Mouse (Mus musculus) gastrocnemius, postnatal 14 days (tissue): Measurements from ENCODE around the gene Sac3d1. TPM values are rescaled to one million over a fixed set of nuclear protein-coding genes. Genes with fewer than 3 reads are reported as not detected.
A peak's percentile ranks its signal among the peaks of the same experiment; 100 is the strongest.

Experiments used
- DNase-seq: peaks from one replicate; pipeline ENCODE4 v3.0.0; 2021; ENCODE audit warnings: mixed read lengths
- intact Hi-C: fragments of 180-260 bp; cut with DNase I; formaldehyde crosslinking; loops from one replicate; pipeline ENCODE4 v1.15.1; 2025; ENCODE audit warnings: low total_unique reads
- total RNA-seq, 2 experiments: library from RNA; stranded (reverse); gene quantifications; 2 replicates each; pipeline ENCODE4 v1.2.3; 2021

Sac3d1 gene
- total RNA-seq, 2 experiments from 2014 or later = 8.8 to 14.4 TPM

DNA sequence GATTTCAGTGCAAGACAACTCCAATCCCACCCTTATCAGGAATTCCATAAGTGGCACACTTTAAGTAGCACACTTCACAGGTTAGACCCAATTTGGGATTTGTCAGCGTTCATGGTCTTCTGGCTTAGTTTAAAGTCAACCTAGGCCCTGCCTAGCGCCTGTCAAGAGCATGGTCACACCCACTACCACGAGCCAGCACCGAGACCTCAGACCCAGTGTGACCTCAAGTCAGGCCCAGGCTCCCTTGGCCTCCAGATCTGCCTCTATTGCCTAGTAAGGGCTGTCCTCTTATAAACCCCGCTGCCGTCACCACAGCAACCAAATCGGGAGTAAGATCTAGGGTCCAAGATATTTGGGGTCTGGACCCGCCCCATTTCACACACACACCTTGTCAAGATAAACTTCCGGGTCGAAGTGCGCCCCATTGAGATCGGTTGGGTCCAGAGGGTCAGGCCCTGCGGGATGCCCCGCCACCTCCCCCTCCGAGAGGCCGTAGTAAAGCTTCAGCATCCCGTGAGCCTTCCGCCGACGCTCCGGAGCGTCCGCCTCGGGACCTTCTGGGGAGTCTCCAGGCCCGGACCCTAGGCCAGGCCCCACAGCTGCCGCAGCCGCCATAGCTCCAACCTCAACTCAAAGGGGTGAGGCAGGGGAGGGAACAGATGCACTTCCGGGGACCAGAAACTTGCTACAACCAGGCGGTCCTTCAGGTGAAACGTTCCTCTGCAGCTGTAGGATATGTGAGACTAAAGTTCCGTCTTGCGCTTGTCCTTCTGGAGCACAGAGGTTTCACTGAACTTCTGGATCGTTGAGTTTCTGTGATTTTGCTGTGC is 41.7 kb downstream of the Sac3d1 start, which contains the start of gene Vps51:
Vps51 (minus strand) TSS at position 668 of the 830 bp plus-strand sequence.
- peak; percentile 79 for DNase-seq
- intact Hi-C loops = no loop called here

DNA sequence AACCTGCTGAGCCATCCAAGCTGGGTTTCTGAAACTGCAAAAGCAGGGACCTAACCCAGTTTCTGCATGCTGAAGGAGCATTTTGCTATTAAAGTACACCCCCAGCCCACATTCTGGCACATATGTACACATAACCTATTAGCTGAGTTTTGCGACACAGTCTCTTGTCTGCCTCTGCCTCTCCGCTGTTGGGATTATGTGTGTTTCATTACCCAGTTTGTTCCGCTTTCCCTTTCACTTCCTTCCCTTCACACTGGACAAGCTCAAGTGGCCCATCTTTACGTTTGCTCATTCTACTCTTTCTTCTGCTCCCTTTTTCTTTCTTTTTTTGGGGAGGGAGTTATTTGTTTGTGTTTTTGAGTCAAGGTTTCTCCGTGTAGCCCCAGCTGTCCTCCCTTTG is 44.6 kb downstream of the Sac3d1 start:
- intact Hi-C loops = no loop called here
- no peak for DNase-seq

DNA sequence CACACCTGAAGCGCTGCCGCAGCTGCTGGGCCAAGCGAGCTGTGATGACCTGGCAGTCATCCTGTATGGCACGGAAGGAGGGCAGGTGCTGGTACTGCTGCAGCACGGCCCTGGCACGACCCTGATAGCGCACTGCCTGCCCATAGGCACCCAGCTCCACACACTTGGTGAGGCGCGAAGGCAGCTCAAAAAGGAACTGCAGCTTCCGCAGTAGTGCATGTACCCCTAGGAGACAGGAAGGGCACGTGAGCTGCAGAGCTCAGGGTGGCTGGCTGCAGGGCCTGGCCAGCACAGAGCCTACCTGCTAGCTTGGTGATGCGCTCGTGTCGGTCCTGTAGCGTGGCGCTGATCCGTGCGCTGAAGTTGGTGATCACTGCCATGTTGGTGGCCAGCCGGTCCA is 47.2 kb downstream of the Sac3d1 start:
- intact Hi-C loops = no loop called here
- DNase-seq = no peak

DNA sequence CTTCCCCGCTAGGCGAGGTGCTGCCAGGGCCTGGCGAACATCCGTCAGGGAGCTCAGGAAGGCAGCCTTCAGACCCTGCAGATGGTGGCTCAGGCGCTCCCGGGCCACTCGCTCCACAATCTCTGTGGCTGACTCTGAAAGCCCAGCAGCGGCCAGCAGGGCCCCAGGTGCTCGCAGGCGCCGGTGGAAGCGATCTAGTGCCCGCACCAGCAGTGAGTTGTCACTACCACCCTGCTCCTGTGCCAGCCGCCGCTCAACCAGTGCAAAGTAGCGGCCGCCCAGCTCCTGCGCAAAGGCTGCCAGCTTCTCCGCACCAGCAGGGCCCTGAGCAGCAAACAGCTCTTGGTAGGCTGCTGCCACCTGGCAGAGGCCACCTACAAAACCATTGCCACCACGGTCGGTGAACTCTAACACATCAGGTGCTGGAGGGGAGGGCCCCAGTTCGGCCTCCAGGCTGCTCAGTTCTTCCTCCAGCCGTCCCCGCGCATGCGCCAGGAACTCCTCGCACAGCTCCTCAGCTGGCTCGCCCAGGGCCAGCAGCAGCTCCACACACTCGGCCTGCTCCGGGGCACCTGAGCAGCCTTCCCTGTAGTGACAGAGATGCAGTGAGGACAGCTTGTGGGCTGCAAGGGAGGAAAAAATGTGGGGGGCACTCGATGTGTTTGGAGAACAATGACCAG is 47.7 kb downstream of the Sac3d1 start:
- DNase-seq = no peak

DNA sequence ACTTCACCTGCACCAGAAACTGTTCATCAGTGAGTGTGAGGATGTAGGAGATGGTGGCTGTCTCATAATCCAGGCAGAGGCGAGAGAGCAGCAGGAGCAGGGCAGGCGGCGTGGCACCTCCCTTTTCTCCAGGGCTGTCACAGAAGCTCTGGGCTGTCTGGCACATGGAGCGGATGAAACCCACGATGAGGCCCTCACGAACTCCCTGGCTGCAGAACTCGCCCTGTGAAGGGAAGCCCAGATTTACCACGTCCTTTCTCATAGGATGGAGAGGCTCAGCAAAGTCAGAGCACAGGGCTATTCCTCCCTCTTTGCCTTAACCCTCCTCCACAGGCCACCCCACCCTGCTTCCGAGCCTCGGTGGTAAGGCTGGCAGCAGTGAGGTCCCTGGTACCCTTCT is 48.6 kb downstream of the Sac3d1 start:
- no peak for DNase-seq
- intact Hi-C loops = no loop called here

More for the DNA sequence above, 47.7 kb downstream of the Sac3d1 start:
- intact Hi-C loops = no loop called here

DNA sequence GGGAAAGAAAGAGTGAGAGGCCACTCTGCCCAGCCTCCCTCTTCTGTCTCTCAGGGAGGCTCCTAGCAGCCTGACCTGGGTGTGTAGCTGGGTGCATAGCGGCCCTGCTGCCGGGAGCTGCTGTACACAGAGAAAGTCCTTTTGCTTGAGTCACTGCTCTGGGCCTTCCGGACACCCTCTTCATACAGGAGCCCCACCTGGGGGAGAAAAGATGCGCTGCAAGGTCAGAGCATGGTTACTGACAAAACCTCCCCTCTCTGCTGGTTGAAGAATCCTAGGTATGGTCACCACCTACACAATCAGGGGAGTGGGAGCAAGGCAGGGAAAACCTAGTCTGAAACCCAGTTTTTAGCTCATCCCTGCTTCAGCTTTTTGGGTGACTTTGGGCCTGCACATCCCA is 49.5 kb downstream of the Sac3d1 start:
- intact Hi-C loops = no loop called here
- no peak for DNase-seq

DNA sequence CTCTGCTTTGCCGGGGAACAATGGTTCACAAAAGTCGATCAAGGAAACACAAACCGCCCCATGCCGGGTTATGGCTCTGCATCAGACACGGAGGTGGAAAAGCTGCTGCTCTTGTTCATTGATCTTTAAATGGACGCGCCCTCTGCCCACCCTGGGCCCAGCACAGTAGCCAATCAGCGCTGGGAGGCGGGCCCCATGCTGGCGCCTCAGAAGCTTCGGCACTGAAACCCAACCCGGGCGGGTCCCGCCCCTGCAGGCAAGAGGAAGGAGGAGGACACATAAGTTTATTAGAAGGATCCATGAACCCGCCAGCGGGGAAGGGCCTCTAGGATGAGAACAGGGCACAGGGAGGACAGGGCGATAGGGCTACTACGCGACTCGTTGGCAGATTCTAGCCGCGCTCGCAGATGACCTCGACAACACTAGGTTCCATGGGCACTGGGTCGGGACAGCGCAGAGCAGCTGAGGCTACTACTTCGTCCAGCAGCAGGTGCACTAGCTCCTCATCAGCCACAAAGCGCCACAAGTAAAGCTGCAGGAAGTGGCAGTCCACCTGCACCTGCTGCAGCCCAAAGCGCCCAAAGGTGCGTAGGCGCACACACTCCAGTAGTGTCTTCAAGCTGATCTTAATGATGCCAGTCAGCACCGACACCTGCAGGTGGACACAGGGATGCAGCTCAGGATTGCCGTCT is 50.6 kb downstream of the Sac3d1 start, which contains the start of gene Tm7sf2:
Tm7sf2 (minus strand) TSS at position 650 of the 692 bp plus-strand sequence.
- intact Hi-C loops = no loop called here
- peak; percentile 93 for DNase-seq

DNA sequence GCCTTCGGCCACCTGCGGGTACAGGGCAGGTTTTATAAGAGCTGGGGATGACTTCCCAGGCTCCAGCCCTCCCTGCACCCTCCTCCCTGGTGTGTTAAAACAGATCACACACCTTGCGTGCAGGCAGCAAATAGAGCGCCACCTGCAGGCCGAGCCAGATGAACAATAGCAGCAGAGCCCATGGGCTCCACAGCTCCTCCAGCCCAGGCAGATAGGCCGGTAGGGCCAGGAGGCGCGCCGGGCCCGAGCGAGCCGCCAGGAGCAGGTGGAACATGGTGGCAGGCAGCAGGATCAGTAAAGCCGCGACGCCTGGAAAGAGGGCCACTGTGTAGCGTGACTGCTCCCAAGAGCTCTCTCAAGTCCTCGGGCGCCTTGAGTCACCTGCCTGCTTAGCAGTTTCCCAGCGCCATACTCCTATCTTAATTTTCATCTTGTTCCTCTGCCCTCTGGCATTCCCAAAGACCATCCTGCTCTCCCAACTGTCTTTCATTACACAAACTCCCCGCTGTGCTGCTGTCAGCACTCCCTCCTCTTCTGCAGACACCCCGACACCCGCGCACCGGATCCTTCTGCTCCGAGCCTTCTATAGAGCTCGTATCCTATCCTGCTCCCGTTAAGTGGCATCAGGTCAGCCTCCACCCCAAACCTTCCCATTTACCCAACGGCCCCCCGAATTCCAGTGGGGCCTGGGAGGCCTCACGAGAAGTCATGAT is 51.3 kb downstream of the Sac3d1 start:
- peak; percentile 75 for DNase-seq
- intact Hi-C loops = no loop called here

DNA sequence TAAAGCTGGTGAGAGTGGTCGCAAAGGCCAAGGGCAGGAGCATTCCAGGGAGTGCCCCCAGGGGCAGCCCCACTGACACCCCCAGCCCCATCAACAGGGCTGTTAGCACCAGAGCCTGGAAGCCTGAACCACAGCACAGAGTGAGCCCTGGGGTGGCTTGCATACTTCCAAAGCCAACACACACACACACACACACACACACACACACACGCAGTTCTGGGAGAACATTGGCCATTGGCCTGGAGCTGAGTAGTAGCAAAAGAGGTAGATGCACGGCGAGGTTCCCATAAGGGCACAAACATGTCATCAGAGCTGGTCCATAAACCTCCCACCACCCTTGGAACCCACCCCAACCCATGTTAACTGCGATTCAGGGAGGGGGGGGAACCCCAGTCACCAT is 51.9 kb downstream of the Sac3d1 start:
- intact Hi-C loops = no loop called here

More for the DNA sequence above, 51.9 kb downstream of the Sac3d1 start:
- DNase-seq = no peak

Other genes starting within 250 kb of the Sac3d1 start
- gene Frmd8, start 243.4 kb downstream of the Sac3d1 start, total RNA-seq = 1 to 10 TPM; 7.1 to 7.7 TPM
- gene Slc25a45, start 240.8 kb downstream of the Sac3d1 start, total RNA-seq = 1 to 10 TPM; 2.1 to 2.3 TPM
- gene Tigd3, start 224.5 kb downstream of the Sac3d1 start, total RNA-seq = under 1 TPM; 0.42 to 0.66 TPM
- gene Dpf2, start 205.6 kb downstream of the Sac3d1 start, total RNA-seq = 10 to 100 TPM; 71.9 to 78.2 TPM
- gene Cdc42ep2, start 193.8 kb downstream of the Sac3d1 start, total RNA-seq = 10 to 100 TPM; 14.4 to 18.3 TPM
- gene Pola2, start 154.4 kb downstream of the Sac3d1 start, total RNA-seq = 10 to 100 TPM; 10.9 to 13.2 TPM
- not detected for gene Slc22a20, start 132.5 kb downstream of the Sac3d1 start, total RNA-seq
- 10 to 100 TPM; 77.0 to 81.1 TPM for gene Capn1, start 102.8 kb downstream of the Sac3d1 start, total RNA-seq
- gene Syvn1, start 72.1 kb downstream of the Sac3d1 start, total RNA-seq = 10 to 100 TPM; 13.5 to 15.9 TPM
- 10 to 100 TPM; 29.1 to 30.6 TPM for gene Mrpl49, start 60.9 kb downstream of the Sac3d1 start, total RNA-seq
- gene Fau, start 60.8 kb downstream of the Sac3d1 start, total RNA-seq = 100 to 1,000 TPM; 481 to 546 TPM
- gene Znhit2, start 57.5 kb downstream of the Sac3d1 start, total RNA-seq = 1 to 10 TPM; 9.2 to 9.9 TPM
- 1 to 10 TPM; 3.7 to 4.5 TPM for gene Tm7sf2, start 50.3 kb downstream of the Sac3d1 start, total RNA-seq
- gene Vps51, start 41.4 kb downstream of the Sac3d1 start, total RNA-seq = 10 to 100 TPM; 20.4 to 24.0 TPM
- gene Tmem262, start 38.6 kb downstream of the Sac3d1 start, total RNA-seq = not detected
- not detected for gene Gm28374, start 36.4 kb downstream of the Sac3d1 start, total RNA-seq
- 10 to 100 TPM; 11.9 to 14.6 TPM for gene Zfpl1, start 33.7 kb downstream of the Sac3d1 start, total RNA-seq
- gene Cdca5, start 33.7 kb downstream of the Sac3d1 start, total RNA-seq = 1 to 10 TPM in 1 of 2 experiments, under 1 TPM in 1; 0.84 to 1.3 TPM
- gene AC131692.1, start 24.2 kb downstream of the Sac3d1 start, total RNA-seq = not detected
- not detected for gene Naaladl1, start 12.9 kb downstream of the Sac3d1 start, total RNA-seq
- gene Snx15, start 9.7 kb upstream of the Sac3d1 start, total RNA-seq = 10 to 100 TPM in 1 of 2 experiments, 1 to 10 TPM in 1; 8.2 to 11.9 TPM
- under 1 TPM in 1 of 2 experiments, not detected in 1; 0.20 TPM for gene Batf2, start 22.3 kb upstream of the Sac3d1 start, total RNA-seq
- gene Arl2, start 22.9 kb upstream of the Sac3d1 start, total RNA-seq = 10 to 100 TPM; 53.4 to 55.4 TPM
- gene Majin, start 65.7 kb upstream of the Sac3d1 start, total RNA-seq = not detected
- not detected for gene Gpha2, start 107.7 kb upstream of the Sac3d1 start, total RNA-seq
- gene Ppp2r5b, start 117.2 kb upstream of the Sac3d1 start, total RNA-seq = 10 to 100 TPM; 22.4 to 24.7 TPM
- gene Atg2a, start 123.0 kb upstream of the Sac3d1 start, total RNA-seq = 10 to 100 TPM; 12.7 to 14.6 TPM
- 10 to 100 TPM; 40.5 to 50.8 TPM for gene Ehd1, start 158.1 kb upstream of the Sac3d1 start, total RNA-seq
- gene Cdc42bpg, start 187.8 kb upstream of the Sac3d1 start, total RNA-seq = 1 to 10 TPM; 3.4 to 3.9 TPM
- gene Men1, start 216.3 kb upstream of the Sac3d1 start, total RNA-seq = 10 to 100 TPM; 10.1 to 11.4 TPM
- 10 to 100 TPM in 1 of 2 experiments, 1 to 10 TPM in 1; 9.5 to 14.4 TPM for gene Map4k2, start 222.5 kb upstream of the Sac3d1 start, total RNA-seq
- 10 to 100 TPM; 75.1 to 80.9 TPM for gene Sf1, start 245.0 kb upstream of the Sac3d1 start, total RNA-seq